Mouse (Mus musculus) megakaryocyte, embryonic 14.5 days (primary cell): ENCODE data around the gene Man1c1. TPM values are rescaled to one million over a fixed set of nuclear protein-coding genes. Genes with fewer than 3 reads are reported as not detected.
A peak's percentile ranks its signal among the peaks of the same experiment; 100 is the strongest.

Experiments
- H3K27me3 ChIP-seq: replicated peaks from 2 replicates; pipeline ENCODE3; 2012; ENCODE audit warnings: inconsistent platforms
- H3K36me3 ChIP-seq: replicated peaks from 2 replicates; pipeline ENCODE3; 2012; ENCODE audit warnings: low read length, inconsistent platforms, mixed read lengths
- H3K4me1 ChIP-seq: 2 replicates; pipeline ENCODE4 v1.6.1; 2012; ENCODE audit warnings: inconsistent platforms
- H3K4me3 ChIP-seq: replicated peaks from 2 replicates; pipeline ENCODE3; 2012; ENCODE audit warnings: moderate library complexity, mild to moderate bottlenecking, inconsistent platforms
- H3K9me3 ChIP-seq: 2 replicates; pipeline ENCODE4 v1.6.1; 2012; ENCODE audit warnings: inconsistent platforms
- FLI1 ChIP-seq: IDR thresholded peaks from 2 replicates; pipeline ENCODE4 v1.6.1; 2012; ENCODE audit warnings: low read length, inconsistent platforms, mixed read lengths
- GATA1 ChIP-seq: IDR thresholded peaks from 3 replicates; pipeline ENCODE4 v1.6.1; 2012; ENCODE audit warnings: mixed read lengths, low read length, inconsistent platforms, borderline replicate concordance
- polyA plus RNA-seq: library from polyadenylated mRNA; stranded (reverse); fragments of >175 nt; gene quantifications from 2 replicates; pipeline ENCODE4 v1.2.3, GENCODE M21; 2012; ENCODE audit warnings: low replicate concordance; ENCODE audit not compliant: insufficient read depth

Gene Man1c1
- polyA plus RNA-seq, 1 experiment: 5.9 TPM

- H3K27me3 ChIP-seq: no peaks in the 10 kb centered on the region
- H3K4me1 ChIP-seq: peaks cover 49% of the 10 kb centered on the region
- TF ChIP-seq FLI1 (no peak), GATA1 (no peak)
- H3K9me3 ChIP-seq: no peaks in the 10 kb centered on the region
- H3K36me3 ChIP-seq: peaks cover 15% of the 10 kb centered on the region
- H3K4me3 ChIP-seq: no peak overlapping the region
These were observed 189.7 kb downstream of the Man1c1 start for GRCm38 (mm10) chr4:134514309-134514930.

- peaks cover 7% of the 10 kb centered on the region; the same call in 1 of the 2 replicates for H3K9me3 ChIP-seq
- TF ChIP-seq GATA1 (no peak), FLI1 (no peak)
- H3K4me3 ChIP-seq: no peak overlapping the region
- no peaks in the 10 kb centered on the region for H3K27me3 ChIP-seq
- peaks cover 23% of the 10 kb centered on the region for H3K36me3 ChIP-seq
- peaks cover 52% of the 10 kb centered on the region for H3K4me1 ChIP-seq
These were observed 191.3 kb downstream of the Man1c1 start for GRCm38 (mm10) chr4:134512798-134513197.

- peaks cover 52% of the 10 kb centered on the region for H3K4me1 ChIP-seq
- H3K36me3 ChIP-seq: peaks cover 32% of the 10 kb centered on the region
- H3K4me3 ChIP-seq: peak overlapping the region; percentile 96
- no peaks in the 10 kb centered on the region for H3K27me3 ChIP-seq
- peaks cover 15% of the 10 kb centered on the region; the same call in 1 of the 2 replicates for H3K9me3 ChIP-seq
- no peak for TF ChIP-seq FLI1
- TF ChIP-seq GATA1: no peak
These were observed 192.4 kb downstream of the Man1c1 start for GRCm38 (mm10) chr4:134511730-134512129.

Other genes with a start within 250 kb of the Man1c1 start
- 7.4 and 115 TPM in 2 replicates for gene Stmn1, start 236.0 kb downstream of the Man1c1 start, polyA plus RNA-seq
- 41.9 and 45.9 TPM in 2 replicates for gene Paqr7, start 207.6 kb downstream of the Man1c1 start, polyA plus RNA-seq
- 0.54 TPM in 1 of 2 replicates, not detected in the other for gene Aunip, start 193.3 kb downstream of the Man1c1 start, polyA plus RNA-seq
- gene Mtfr1l, start 168.9 kb downstream of the Man1c1 start, polyA plus RNA-seq: 46.4 and 106 TPM in 2 replicates
- 7.1 and 9.1 TPM in 2 replicates for gene Selenon, start 152.1 kb downstream of the Man1c1 start, polyA plus RNA-seq
- gene Ldlrap1, start 63.7 kb upstream of the Man1c1 start, polyA plus RNA-seq: 11.8 and 17.8 TPM in 2 replicates
- 6.0 and 14.2 TPM in 2 replicates for gene Maco1, start 149.1 kb upstream of the Man1c1 start, polyA plus RNA-seq
- gene Rhd, start 160.2 kb upstream of the Man1c1 start, polyA plus RNA-seq: not detected in 2 replicates
- gene Tmem50a, start 210.7 kb upstream of the Man1c1 start, polyA plus RNA-seq: 8.9 and 16.9 TPM in 2 replicates
- gene Rsrp1, start 219.3 kb upstream of the Man1c1 start, polyA plus RNA-seq: 176 and 605 TPM in 2 replicates
- 6.0 and 63.1 TPM in 2 replicates for gene Syf2, start 226.6 kb upstream of the Man1c1 start, polyA plus RNA-seq